Mouse (Mus musculus) heart, adult 8-10 months (tissue): ENCODE results near the gene Igfbp1. TPM values are rescaled to one million over a fixed set of nuclear protein-coding genes. Genes with fewer than 3 reads are reported as not detected.

Source experiments
- DNase-seq: peaks from one replicate; pipeline ENCODE4 v3.0.0; 2022; ENCODE audit warnings: low spot score
- total RNA-seq, 4 experiments: library from RNA; stranded (reverse); gene quantifications; 2 replicates each; pipeline ENCODE4 v1.2.4; 2022

Igfbp1 gene
- not detected for total RNA-seq

- no peak for DNase-seq
Observed at GRCm38 (mm10) chr11:7197491-7197941, at the start of gene Igfbp1. TSS of gene Igfbp1 (plus strand) at chr11:7197782.

GRCm38 (mm10) chr11:7147945-7148344, 49.6 kb upstream of the Igfbp1 start:
- DNase-seq: no peak

GRCm38 (mm10) chr11:7149471-7149870, 48.1 kb upstream of the Igfbp1 start:
- no peak for DNase-seq

- no peak for DNase-seq
Observed at GRCm38 (mm10) chr11:7150511-7150910, 47.1 kb upstream of the Igfbp1 start.

- DNase-seq: no peak
Observed at GRCm38 (mm10) chr11:7152371-7152770, 45.2 kb upstream of the Igfbp1 start.

- no peak for DNase-seq
Observed at GRCm38 (mm10) chr11:7153081-7153480, 44.5 kb upstream of the Igfbp1 start.

GRCm38 (mm10) chr11:7156427-7156826, 41.2 kb upstream of the Igfbp1 start:
- DNase-seq: no peak

- no peak for DNase-seq
Observed at GRCm38 (mm10) chr11:7158196-7158595, 39.4 kb upstream of the Igfbp1 start.

GRCm38 (mm10) chr11:7160146-7160545, 37.4 kb upstream of the Igfbp1 start:
- DNase-seq: no peak

- no peak for DNase-seq
Observed at GRCm38 (mm10) chr11:7160637-7161101, 36.9 kb upstream of the Igfbp1 start.

- peak; percentile 3 for DNase-seq
Observed at GRCm38 (mm10) chr11:7161502-7162174, 35.9 kb upstream of the Igfbp1 start.

- DNase-seq: no peak
Observed at GRCm38 (mm10) chr11:7164416-7164815, 33.2 kb upstream of the Igfbp1 start.

GRCm38 (mm10) chr11:7169645-7170044, 27.9 kb upstream of the Igfbp1 start:
- DNase-seq: no peak

GRCm38 (mm10) chr11:7173664-7174063, 23.9 kb upstream of the Igfbp1 start:
- DNase-seq: no peak

GRCm38 (mm10) chr11:7178724-7179123, 18.9 kb upstream of the Igfbp1 start:
- DNase-seq: no peak

GRCm38 (mm10) chr11:7179276-7179675, 18.3 kb upstream of the Igfbp1 start:
- DNase-seq: no peak

- DNase-seq: no peak
Observed at GRCm38 (mm10) chr11:7182409-7183042, 15.1 kb upstream of the Igfbp1 start.

GRCm38 (mm10) chr11:7184420-7184819, 13.2 kb upstream of the Igfbp1 start:
- no peak for DNase-seq

- no peak for DNase-seq
Observed at GRCm38 (mm10) chr11:7187472-7187871, 10.1 kb upstream of the Igfbp1 start.

- no peak for DNase-seq
Observed at GRCm38 (mm10) chr11:7188469-7188868, 9.1 kb upstream of the Igfbp1 start, which contains the start of gene Gm11985. TSS of gene Gm11985 (minus strand) at chr11:7188569.

- no peak for DNase-seq
Observed at GRCm38 (mm10) chr11:7192710-7193109, 4.9 kb upstream of the Igfbp1 start.

GRCm38 (mm10) chr11:7193134-7193533, 4.4 kb upstream of the Igfbp1 start:
- no peak for DNase-seq
